Mouse (Mus musculus) forebrain, embryonic 14.5 days (tissue): ENCODE measurements at regions not wholly inside any gene's neighbourhood (a gene's known extent, or its start where the extent isn't known, plus 50 kb on each side); places are given as distances from the start of the nearest gene placed in this dataset.

Experiments used
- ATAC-seq: fragments of 200-750 bp; cut with Nextera tagmentation; 2 replicates; pipeline ENCODE4 v1.8.0; 2017; ENCODE audit warnings: mild to moderate bottlenecking, moderate library complexity
- DNase-seq: peaks from one replicate; pipeline ENCODE4 v3.0.0-alpha.2; 2015; ENCODE audit warnings: low spot score
- H3K27ac ChIP-seq: fragments of 300-500 bp; sonication (generic); 2 replicates; pipeline ENCODE4 v1.5.1; 2014; ENCODE audit warnings: low read depth, mild to moderate bottlenecking, control low read depth, low read length, moderate library complexity
- H3K27me3 ChIP-seq: fragments of 300-500 bp; sonication (generic); replicated peaks from 2 replicates; pipeline ENCODE4 v1.6.1; 2014; ENCODE audit warnings: low read length, control low read depth, mixed read lengths; ENCODE audit not compliant: control insufficient read depth, insufficient read depth
- H3K36me3 ChIP-seq: fragments of 300-500 bp; sonication (generic); 2 replicates; pipeline ENCODE4 v1.6.1; 2014; ENCODE audit warnings: low read length, control low read depth; ENCODE audit not compliant: control insufficient read depth, insufficient read depth
- H3K4me1 ChIP-seq: fragments of 300-500 bp; sonication (generic); 2 replicates; pipeline ENCODE4 v1.6.1; 2014; ENCODE audit warnings: antibody characterized with exemption, low read length, control low read depth; ENCODE audit not compliant: control insufficient read depth, insufficient read depth
- H3K4me2 ChIP-seq: fragments of 300-500 bp; sonication (generic); 2 replicates; pipeline ENCODE4 v1.6.1; 2014; ENCODE audit warnings: mild to moderate bottlenecking, control low read depth, low read length
- H3K4me3 ChIP-seq: fragments of 300-500 bp; sonication (generic); 2 replicates; pipeline ENCODE4 v1.5.1; 2014; ENCODE audit warnings: low read depth, low read length, control low read depth
- H3K9ac ChIP-seq: fragments of 300-500 bp; sonication (generic); 2 replicates; pipeline ENCODE4 v1.6.1; 2014; ENCODE audit warnings: mild to moderate bottlenecking, low read length, control low read depth, moderate library complexity
- H3K9me3 ChIP-seq: fragments of 300-500 bp; sonication (generic); replicated peaks from 2 replicates; pipeline ENCODE4 v1.6.1; 2016; ENCODE audit warnings: low read length, control low read depth, mixed read lengths; ENCODE audit not compliant: control insufficient read depth
- WGBS: fragments of 180-500 bp; shearing (Covaris S2); extraction: QIAGEN DNeasy Blood & Tissue Kit; methylation state at CpG from one replicate; pipeline ENCODE4 v1.1.7; 2014; 5-methylcytosine and 5-hydroxymethylcytosine counted together

DNA sequence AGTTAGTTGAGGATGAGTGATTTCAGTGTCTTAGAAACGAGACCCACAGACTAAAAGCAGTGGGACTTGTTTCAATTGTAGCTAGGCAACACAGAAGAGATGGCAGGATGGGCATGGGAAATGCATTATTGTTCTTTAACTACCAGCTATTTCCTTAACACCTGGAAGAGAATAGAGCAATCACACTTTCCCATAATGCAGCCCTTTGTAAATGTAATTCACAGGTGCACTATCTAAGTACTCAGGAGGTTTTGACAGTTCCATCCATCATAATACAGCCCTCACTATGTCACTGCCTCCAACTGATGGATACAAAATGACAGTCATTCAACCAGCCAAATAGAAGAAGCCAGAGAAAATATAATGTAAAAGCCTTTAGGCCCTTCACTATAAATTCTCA lies 697.3 kb downstream of the Prdm13 start:
- WGBS: 41% methylated on average over 1 of the region's 1 CpGs
- H3K4me3 ChIP-seq: no peak overlapping the region
- H3K27me3 ChIP-seq: no peaks in the 10 kb centered on the region
- H3K36me3 ChIP-seq: no peaks in the 10 kb centered on the region
- no peaks in the 10 kb centered on the region for H3K4me1 ChIP-seq
- no peak overlapping the region for H3K4me2 ChIP-seq
- H3K9ac ChIP-seq: no peak overlapping the region
- no peak for ATAC-seq
- H3K9me3 ChIP-seq: no peaks in the 10 kb centered on the region
- H3K27ac ChIP-seq: no peak overlapping the region
- DNase-seq: peak; percentile 32

DNA sequence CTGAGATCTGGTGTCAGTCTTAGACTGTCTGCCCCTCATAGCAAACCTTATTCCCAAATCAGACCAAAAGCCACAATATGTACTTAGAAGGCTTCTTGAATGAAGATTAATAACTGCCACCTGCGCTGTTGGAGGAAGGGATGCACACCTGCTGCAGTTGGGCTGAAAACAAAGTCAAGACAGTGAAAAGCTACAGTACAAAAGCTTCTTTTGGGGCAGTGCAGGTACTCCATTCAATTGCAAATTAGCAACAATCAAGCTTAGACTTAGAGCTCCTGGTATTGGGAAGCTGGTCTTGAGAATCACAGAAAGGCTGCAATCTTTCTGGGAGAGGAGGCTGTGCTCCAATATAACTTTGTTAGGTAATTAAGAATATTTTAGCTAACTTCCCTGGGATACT lies 712.3 kb downstream of the Prdm13 start:
- Histone ChIP-seq H3K36me3 (no peaks in the 10 kb centered on the region), H3K9ac (no peak overlapping the region), H3K4me3 (no peak overlapping the region), H3K27me3 (no peaks in the 10 kb centered on the region), H3K9me3 (no peaks in the 10 kb centered on the region), H3K4me1 (no peaks in the 10 kb centered on the region), H3K27ac (no peak overlapping the region), H3K4me2 (no peak overlapping the region)
- DNase-seq: no peak
- 80% methylated on average over 1 of the region's 1 CpGs for WGBS
- no peak for ATAC-seq

DNA sequence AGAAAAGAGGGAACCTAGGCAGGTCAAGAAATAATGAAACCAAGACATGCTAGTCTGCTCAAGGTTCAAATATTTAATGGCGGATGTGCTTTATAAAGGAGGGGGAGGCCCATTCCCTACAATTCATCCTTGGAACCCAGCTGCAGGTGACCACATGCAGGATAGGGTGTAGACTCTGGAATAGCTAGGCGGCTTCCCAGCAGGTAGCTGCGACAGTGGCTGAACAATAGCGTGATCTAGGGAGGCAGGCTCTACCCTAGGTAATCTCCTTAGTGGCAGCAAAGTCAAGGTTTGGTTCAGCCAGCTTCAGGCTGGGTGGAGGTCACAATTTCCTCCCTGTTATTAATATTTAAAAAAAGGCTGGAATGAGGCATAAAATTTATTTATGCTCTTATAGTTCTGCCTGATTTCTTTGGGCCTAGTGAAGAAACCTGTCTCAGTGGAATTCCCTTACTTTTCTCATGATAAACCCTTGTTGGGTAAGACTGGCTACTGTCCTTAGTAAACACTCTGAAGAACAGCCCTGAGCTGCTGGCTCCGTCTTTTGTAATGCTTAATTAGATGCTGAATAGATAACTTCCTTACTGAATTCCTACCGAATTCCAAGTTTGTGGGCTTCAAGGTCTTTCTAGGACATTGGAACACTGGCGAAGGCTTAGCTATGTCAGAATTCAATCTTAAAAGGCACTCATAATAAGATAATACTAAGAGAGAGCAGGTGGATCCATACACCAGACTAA lies 713.5 kb downstream of the Prdm13 start:
- DNase-seq (no peak), ATAC-seq (no peak)
- H3K9ac ChIP-seq: no peak overlapping the region
- no peak overlapping the region for H3K4me3 ChIP-seq
- H3K27ac ChIP-seq: no peak overlapping the region
- H3K4me2 ChIP-seq: no peak overlapping the region
- 92% methylated on average over 7 of the region's 7 CpGs for WGBS
- no peaks in the 10 kb centered on the region for H3K27me3 ChIP-seq
- no peaks in the 10 kb centered on the region for H3K9me3 ChIP-seq
- H3K36me3 ChIP-seq: no peaks in the 10 kb centered on the region
- H3K4me1 ChIP-seq: no peaks in the 10 kb centered on the region

DNA sequence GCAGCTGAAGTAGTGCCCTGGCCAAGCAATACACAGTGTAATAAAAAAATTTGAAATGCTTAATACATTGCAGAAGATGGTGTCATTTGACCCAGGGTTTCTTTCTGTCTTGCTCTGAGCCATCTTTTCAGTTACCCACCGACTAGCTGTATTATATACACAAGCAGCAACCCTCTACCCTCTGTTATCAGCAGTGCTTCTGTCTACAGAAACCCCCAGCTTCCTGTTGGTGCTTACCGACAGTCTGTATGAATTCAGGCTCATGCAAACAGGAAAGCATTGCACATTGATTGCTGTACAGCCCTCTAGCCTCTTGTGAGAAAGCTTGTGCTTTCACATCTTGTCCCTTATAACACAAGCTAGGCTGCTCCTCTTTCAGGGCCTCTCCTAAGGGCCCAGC lies 736.1 kb downstream of the Prdm13 start:
- Histone ChIP-seq H3K9me3 (no peaks in the 10 kb centered on the region), H3K36me3 (no peaks in the 10 kb centered on the region), H3K9ac (no peak overlapping the region), H3K4me1 (no peaks in the 10 kb centered on the region), H3K4me3 (no peak overlapping the region), H3K27ac (no peak overlapping the region), H3K4me2 (no peak overlapping the region), H3K27me3 (no peaks in the 10 kb centered on the region)
- WGBS: 59% methylated on average over 2 of the region's 2 CpGs
- DNase-seq (no peak), ATAC-seq (no peak; the same call in 1 of the 2 replicates)
